Mouse (Mus musculus) heart, postnatal 0 days (tissue): Measurements from ENCODE around the gene Mpv17.

Experiments
- CTCF ChIP-seq: IDR thresholded peaks from 2 replicates; pipeline ENCODE4 v1.5.1; 2016; ENCODE audit warnings: antibody characterized with exemption, control low read depth, low read depth
- EP300 ChIP-seq: IDR thresholded peaks from 2 replicates; pipeline ENCODE4 v1.6.1; 2016; ENCODE audit warnings: antibody characterized with exemption, low read depth

DNA sequence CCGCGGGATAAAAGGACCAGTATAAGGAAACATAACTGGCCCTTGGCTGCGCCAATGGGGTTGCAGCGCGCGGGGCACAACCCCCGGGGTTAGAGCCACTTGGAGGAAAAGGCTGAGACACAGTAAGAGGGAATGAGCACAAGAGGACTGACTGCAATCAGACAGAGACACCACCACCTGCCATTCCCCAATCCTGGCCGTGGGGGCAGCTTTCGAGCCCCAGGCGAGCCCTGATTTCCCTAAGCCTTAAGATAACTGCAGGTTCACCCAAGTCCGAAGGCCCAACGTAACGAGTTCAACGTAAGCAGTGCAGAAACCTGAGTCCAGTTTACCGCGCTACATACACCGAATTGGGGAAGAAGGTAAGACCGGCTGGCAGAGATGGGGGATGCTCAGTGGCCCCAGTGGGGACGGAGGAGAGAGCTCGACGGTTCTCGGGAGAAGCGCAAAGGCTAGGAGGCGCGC lies 25.3 kb upstream of the Mpv17 start:
- TF ChIP-seq EP300 = no peak
- TF ChIP-seq CTCF = no peak
